Mouse (Mus musculus) cerebellum, postnatal 36 days (tissue): ENCODE results near the gene Exosc10.
A peak's percentile ranks its signal among the peaks of the same experiment; 100 is the strongest.

Experiments
- DNase-seq, 2 experiments: peaks; one replicate each; pipeline ENCODE4 v3.0.0; 2021 to 2022; ENCODE audit warnings: mixed read lengths in 2 of 2

Gene Exosc10

GRCm38 (mm10) chr4:148573222-148573621 lies 15.0 kb downstream of the Exosc10 start:
- no peak for DNase-seq

GRCm38 (mm10) chr4:148580765-148581164 lies 22.5 kb downstream of the Exosc10 start:
- peak in 1 of 2 experiments; percentile 39 for DNase-seq

DNA sequence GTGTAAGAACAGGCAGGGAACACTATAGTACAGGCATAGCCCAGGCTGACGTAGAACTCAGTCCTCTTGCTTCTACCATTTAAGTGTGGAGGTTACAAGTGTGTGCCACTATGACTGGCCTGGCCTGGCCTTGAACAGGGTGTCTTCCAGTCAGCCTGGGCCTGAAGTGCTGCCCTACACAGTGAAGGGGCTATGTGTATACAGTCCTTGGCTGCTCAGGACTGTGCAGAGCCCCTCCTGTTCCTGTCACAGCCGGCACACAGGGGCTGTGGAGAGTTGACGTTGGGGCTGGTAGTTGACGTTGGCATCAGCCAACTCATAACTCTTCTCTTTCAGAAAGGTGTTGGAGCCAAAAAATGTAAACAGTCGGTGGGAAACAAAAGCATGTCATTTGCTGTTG lies 23.2 kb downstream of the Exosc10 start:
- DNase-seq, result no peak

- no peak for DNase-seq
Measured at GRCm38 (mm10) chr4:148583257-148583656, 25.0 kb downstream of the Exosc10 start.

- no peak for DNase-seq
Measured at GRCm38 (mm10) chr4:148586648-148587047, 28.4 kb downstream of the Exosc10 start.

DNA sequence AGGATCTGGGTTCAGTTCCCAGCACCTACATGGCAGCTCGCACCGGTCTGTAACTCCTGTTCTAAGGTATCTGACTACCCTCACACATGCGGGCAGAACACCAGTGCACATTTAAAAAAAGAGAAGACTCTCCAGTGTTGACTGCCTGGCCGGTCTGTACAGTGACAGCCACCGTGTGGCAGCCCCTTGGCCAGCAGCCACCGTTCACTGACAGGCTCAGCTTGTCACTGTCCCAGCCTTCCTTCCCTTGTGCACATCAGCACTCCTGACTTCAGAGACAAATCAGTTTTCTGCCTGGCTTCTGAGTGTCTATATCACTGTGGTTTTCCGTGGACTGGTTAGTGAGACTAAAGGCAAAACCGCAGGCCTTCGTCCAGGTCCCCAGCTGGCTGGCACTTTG lies 30.6 kb downstream of the Exosc10 start:
- DNase-seq, result no peak

- peak in 1 of 2 experiments; percentile 23 for DNase-seq
Measured at GRCm38 (mm10) chr4:148589565-148589964, 31.3 kb downstream of the Exosc10 start.

GRCm38 (mm10) chr4:148590421-148591170 lies 32.4 kb downstream of the Exosc10 start:
- no peak for DNase-seq

- DNase-seq, result peak; percentile 96 to 98
Measured at GRCm38 (mm10) chr4:148591171-148591630, 33.0 kb downstream of the Exosc10 start, which contains the start of gene Srm. Srm (plus strand) TSS chr4:148591503.

DNA sequence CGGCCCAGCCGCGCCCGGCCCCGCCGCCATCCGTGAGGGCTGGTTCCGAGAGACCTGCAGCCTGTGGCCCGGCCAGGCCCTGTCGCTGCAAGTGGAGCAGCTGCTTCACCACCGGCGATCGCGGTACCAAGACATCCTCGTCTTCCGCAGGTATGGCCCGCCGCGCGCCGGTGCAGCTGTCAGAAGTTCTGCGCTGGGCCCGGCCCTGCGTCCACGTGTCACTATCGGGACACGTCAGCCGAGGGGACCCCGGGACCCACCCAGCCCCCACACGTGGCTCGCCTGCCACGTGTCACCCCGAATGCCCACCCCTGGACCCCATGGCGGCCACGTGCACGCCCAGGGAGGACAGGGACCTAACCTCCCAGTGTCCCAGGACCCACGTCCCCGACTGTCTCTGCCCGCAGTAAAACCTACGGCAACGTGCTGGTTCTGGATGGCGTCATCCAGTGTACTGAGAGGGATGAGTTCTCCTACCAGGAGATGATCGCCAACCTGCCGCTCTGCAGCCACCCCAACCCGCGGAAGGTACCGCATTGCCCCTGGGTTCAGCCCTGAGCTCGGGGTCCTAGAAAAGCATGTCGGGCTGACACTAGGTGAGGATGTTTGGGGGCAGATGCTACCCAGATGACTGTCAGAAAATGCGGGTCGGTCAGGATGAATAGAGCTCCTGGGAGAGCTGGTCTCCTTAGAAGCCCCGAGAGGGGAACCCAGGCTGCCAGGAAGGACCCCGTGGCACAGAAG lies 33.6 kb downstream of the Exosc10 start:
- no peak for DNase-seq

DNA sequence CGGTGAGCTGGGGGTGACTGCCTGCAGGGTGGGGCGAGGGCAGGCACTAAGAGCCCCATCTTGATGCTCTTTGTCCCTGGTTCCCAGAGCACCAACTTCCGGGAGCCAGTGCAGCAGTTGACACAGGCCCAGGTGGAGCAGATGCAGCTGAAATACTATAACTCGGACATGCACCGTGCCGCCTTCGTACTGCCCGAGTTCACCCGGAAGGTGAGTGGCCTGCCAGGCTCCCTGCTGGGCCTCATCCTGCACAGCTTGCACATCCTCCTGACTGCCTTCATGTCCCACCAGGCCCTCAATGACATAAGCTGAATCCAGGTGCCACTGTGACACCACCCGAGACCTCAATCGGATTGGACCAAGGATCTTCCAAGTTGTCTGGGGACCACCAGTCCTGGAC lies 35.8 kb downstream of the Exosc10 start:
- peak; percentile 43 to 49 for DNase-seq

GRCm38 (mm10) chr4:148595916-148596315 lies 37.7 kb downstream of the Exosc10 start:
- DNase-seq, result no peak

DNA sequence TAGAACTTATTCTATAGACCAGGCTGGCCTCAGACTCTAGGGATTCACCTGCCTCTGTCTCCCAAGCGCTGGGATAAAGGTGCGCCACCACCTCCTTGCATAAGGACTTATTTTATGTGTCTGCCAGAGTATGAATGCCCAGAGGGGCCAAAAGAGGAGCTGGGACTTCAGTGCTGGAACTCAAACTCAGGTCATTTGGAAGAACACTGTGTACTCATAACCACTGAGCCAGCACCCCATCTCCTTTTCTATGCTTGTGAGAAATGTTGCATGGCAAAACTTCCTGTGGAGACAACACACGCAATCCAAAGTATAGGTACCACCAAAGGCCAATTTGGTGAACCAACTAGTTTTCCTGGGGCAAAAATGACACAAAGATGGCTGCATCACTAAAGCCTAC lies 38.5 kb downstream of the Exosc10 start:
- no peak for DNase-seq

- DNase-seq, result no peak
Measured at GRCm38 (mm10) chr4:148598826-148599225, 40.6 kb downstream of the Exosc10 start.

GRCm38 (mm10) chr4:148600316-148600715 lies 42.1 kb downstream of the Exosc10 start:
- no peak for DNase-seq

DNA sequence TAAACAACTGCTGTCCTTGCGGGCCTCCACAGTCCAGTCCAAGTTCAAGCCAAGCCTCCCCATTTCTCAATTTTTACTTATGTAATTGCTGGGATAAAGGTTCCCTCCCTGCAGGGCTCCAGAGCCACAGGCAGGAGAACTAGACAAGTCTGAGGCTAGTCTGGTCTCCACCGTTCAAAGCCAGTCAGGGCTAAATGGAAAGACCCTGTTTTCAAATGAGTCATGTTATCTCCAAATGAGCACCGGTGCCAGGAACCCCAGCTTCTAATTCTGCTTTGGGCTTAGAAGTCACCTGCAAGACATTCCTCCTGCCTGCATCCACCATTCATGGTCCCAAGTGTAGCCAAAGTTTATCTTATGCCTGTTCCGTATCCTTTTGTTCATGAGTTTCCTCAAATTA lies 43.6 kb downstream of the Exosc10 start:
- DNase-seq, result no peak

- no peak for DNase-seq
Measured at GRCm38 (mm10) chr4:148602357-148603120, 44.3 kb downstream of the Exosc10 start, which contains the start of gene Masp2. Masp2 (plus strand) TSS chr4:148602554.

DNA sequence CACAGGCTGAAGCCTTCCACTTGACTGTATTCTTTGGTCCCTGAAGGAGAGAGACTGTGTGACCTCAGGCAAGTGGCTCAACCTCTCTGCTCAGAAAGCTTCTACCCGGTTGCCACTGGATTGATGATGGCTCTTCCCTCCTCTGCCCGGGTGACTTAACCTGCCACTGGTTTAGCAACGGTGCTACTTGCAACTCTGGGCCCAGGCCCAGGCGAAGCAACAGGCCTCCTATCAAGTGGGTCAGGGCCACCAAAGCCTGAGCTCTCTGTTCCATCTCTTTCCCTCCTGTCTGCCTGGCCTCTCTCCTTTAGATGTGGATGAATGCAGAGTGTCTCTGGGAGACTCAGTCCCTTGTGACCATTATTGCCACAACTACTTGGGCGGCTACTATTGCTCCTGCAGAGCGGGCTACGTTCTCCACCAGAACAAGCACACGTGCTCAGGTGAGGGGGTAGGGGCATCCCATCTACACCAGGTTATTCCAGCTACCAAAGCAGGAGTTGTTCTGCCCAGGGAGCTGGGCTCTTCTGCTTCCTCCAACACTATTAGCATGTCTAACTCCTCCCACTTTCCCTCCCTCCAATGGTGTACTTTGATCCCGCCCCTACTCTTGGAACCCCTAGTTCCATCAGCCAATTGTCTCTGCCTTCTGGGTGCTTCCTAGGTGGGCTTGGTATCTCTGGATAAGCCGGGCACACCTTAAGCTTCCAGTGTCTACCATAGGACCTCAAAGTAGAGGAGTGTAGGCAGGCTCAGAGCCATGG lies 45.3 kb downstream of the Exosc10 start:
- no peak for DNase-seq

DNA sequence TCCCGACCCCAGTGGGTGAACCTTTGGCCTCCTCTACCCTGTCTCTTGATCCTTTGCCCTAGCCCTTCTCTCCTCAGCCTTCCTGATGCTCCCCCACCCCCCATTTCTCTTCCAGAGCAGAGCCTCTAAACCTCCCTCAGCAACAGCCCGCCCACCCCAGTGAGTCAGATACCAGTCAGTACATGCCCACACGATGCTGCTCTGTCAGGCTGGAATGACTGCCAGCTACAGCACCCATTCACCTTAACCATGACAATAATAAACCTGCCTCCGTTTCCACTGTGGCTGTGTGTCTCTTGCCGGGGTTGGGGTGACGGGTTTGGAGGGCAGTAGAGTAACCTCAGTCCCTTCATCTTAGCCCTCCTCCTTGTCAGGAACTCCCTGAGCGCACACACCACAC lies 45.9 kb downstream of the Exosc10 start:
- no peak for DNase-seq

- peak; percentile 65 to 69 for DNase-seq
Measured at GRCm38 (mm10) chr4:148604541-148605165, 46.4 kb downstream of the Exosc10 start.

- peak; percentile 75 to 79 for DNase-seq
Measured at GRCm38 (mm10) chr4:148607758-148608157, 49.5 kb downstream of the Exosc10 start.

- DNase-seq, result no peak
Measured at GRCm38 (mm10) chr4:148609805-148610204, 51.6 kb downstream of the Exosc10 start.
